Mouse (Mus musculus) CH12F3 (cell line): Measurements from ENCODE around the gene Klhl28.

ENCODE experiments used
- in situ Hi-C: fragments of 300-500 bp; cut with MboI; formaldehyde crosslinking; loops from 2 replicates; pipeline ENCODE4 v1.14.3; 2020; ENCODE audit warnings: low sequenced_read_pairs

Klhl28 gene

GRCm38 (mm10) chr12:64965124-64966026 lies at the start of gene Klhl28, which contains the start of gene Togaram1:
Gene Klhl28 (minus strand): TSS chr12:64965534.
Gene Togaram1 (plus strand): TSS chr12:64965804.
- in situ Hi-C loops = no loop called here

DNA sequence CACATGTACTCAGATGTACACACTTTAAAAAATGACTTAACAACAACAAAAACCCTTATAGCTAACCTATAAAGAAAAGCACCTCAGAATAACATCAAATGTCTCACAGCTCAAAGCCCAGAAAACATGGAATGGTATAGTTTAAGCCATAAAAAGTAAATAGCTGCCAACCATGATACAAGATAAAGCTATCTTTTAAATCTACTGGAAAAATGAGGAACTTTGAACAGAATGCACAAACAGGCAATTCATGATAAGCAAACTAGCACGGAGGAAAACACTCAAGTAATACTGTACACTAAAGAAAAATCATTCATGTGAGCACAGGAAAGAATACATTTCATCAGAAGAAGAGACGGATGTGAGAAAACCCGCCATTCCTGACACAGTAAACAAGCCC lies 42.4 kb upstream of the Klhl28 start:
- in situ Hi-C loops = no loop called here

GRCm38 (mm10) chr12:64977518-64977917 lies 12.2 kb upstream of the Klhl28 start:
- in situ Hi-C loops = no loop called here

- in situ Hi-C loops = no loop called here
These were observed 10.9 kb upstream of the Klhl28 start for GRCm38 (mm10) chr12:64976191-64976590.

DNA sequence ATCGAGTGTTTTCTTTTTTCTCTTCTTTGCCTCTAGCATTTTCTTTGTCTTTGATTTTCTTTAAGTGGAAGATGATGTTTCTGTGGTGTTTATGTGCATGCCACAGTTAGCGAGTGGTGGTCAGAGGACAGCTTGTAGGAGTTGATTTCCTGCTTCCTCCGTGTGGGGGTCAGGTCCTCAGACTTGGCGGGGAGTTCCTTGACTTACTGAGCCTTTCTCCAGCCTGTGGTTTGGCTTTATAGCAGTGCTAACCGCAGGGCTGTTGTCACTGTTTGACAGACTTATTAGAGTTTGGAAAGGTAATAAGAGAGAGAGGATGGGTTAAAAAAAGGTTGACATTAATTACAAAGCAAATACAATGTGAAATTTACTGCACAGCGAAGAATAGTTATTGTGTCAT lies 10.2 kb upstream of the Klhl28 start:
- in situ Hi-C loops = no loop called here

DNA sequence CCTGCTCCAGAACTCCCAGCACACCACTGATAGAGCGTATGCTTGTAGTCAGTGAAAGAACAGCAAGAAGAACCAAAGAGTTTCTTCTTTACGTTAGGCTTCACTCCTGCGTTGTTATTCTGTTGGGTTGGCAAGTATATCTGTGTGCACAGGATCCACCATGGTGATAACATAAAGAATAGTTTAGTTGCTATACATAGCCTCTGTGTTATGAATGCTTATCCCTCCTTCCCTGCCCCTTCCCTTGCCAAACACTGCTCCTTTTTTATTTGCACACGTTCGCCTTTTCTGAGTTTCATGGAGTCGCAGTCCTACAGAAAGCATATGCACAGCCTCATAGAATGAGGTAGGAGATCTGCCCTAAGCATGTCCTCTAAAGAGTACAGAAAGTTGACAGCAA lies 6.7 kb upstream of the Klhl28 start:
- in situ Hi-C loops = no loop called here

DNA sequence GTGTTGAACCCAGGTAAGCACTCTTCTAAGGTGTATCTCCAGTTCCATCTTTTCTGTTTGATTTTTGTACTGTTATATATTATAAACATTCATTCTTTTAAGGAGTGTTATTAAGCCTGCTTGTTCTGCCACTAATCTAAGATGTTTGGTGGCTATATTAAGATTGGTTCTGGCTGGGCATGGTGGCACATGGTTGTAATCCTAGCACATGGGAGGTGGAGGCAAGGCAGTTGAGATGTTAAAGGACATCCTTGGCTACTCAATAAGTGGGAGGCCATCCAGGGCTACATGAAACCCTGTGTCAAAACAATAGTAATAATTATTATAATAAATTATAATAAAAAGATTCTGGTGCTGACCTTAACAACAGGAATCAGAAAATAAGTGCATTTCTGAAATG lies 6.1 kb upstream of the Klhl28 start:
- in situ Hi-C loops = no loop called here

DNA sequence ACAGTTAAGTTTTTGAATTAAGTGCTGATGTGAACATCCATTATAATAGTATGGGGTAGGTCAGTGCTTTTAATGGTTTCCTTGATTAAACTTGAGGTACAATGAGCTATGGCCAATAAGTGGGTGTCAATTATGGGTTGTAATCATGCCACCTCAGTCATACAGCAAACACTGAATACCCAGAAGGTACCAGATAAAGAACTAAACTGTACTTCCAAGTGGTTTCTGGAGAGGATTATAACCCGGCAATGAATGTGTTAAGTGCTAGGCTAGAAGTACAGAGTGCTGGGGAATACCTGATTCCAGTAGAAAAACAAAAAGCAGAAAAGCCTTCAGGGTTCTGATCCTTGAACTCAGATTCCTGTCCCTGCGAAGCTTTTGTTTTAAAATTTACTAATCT lies 2.7 kb upstream of the Klhl28 start:
- in situ Hi-C loops = no loop called here

DNA sequence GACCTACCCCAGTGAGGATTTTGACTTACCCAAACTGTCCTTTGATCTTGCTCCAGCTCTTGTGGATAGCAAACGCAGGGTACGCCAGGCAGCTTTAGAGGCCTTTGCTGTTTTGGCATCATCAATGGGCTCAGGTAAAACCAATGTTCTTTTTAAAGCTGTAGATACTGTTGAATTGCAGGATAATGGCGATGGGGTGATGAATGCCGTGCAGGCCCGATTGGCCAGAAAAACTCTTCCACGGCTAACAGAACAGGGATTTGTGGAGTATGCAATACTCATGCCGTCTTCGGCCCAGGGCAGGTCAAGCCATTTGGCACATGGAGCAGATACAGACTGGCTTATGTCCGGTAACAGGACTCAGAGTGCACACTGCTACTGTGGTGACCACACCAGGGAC lies 2.1 kb upstream of the Klhl28 start:
- in situ Hi-C loops = no loop called here

DNA sequence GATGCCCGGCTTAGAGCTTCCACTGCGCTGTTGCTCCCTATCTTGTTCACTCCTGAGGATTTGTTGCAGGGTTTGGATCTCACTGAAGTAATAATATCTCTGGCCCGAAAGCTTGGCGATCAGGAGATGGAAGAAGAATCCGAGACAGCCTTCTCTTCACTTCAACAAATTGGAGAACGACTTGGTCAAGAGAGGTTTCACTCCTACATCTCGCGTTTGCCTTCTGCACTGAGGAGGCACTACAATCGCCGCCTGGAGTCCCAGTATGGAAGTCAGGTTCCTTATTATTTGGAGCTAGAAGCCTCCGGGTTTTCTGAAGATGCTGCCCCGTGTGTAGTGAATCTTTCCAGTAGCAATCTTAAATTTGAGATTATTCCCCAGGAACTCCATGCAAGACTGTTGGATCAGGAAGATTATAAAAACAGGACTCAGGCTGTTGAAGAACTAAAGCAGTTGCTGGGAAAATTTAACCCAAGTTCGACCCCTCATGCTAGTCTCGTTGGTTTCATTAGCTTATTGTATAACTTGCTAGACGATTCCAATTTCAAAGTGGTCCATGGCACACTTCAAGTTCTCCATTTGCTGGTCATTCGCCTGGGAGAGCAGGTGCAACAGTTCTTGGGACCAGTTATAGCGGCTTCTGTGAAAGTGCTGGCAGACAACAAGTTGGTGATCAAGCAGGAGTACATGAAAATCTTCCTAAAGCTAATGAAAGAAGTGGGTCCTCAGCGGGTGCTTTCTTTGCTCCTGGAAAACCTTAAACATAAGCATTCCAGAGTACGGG lies 1.5 kb upstream of the Klhl28 start:
- in situ Hi-C loops = no loop called here

GRCm38 (mm10) chr12:64966101-64966631 lies 832 bp upstream of the Klhl28 start:
- in situ Hi-C loops = no loop called here

DNA sequence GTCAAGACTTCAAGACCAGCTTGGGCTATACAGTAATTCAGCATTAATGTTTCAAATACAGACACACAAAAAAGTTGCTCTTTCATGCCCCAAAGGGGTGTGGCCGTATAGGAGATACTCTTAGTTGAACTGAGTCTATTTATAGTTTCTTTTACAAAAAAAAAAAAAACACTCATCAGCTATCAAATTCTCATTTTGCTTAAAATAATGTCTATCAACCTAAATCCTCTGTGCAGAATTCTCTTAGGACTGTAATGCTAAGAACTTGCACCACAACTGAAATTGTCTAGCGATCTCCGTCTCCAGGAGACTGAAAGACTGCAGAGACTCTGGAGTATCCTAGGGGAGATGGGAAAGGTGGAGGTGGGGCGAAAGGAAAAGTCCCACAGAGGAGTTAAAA lies 774 bp downstream of the Klhl28 start:
- in situ Hi-C loops = no loop called here

- in situ Hi-C loops = no loop called here
These were observed 27.8 kb downstream of the Klhl28 start for GRCm38 (mm10) chr12:64937493-64937892.

GRCm38 (mm10) chr12:64917578-64918471 lies 47.5 kb downstream of the Klhl28 start, which contains the start of gene Gm527:
Gene Gm527 (plus strand): TSS chr12:64917906.
- in situ Hi-C loops = no loop called here

GRCm38 (mm10) chr12:64916735-64917134 lies 48.6 kb downstream of the Klhl28 start:
- in situ Hi-C loops = no loop called here

- in situ Hi-C loops = no loop called here
These were observed 52.3 kb downstream of the Klhl28 start for GRCm38 (mm10) chr12:64912996-64913395.

GRCm38 (mm10) chr12:64903186-64903585 lies 62.1 kb downstream of the Klhl28 start:
- in situ Hi-C loops = no loop called here

DNA sequence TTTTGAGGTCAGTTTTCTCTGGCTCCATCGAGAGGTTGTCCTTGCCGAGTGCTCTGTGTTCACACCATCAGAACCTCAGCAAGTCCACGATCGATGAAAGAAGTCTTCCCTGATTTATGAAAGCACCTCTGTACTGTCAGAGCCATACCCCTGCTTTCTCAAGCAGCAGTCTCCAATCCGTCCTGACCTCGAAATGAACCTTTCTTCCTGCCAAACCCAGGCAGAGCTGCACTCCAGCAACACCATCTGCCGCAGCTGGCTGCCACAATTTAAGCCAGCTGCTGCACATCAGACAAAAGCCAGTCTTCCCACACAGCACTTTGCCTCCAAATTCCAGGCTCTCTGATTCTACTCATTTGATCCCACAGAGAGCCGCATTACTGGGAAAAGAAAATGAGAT lies 62.8 kb downstream of the Klhl28 start:
- in situ Hi-C loops = no loop called here

GRCm38 (mm10) chr12:64897060-64897730 lies 68.1 kb downstream of the Klhl28 start:
- in situ Hi-C loops = no loop called here
